Comparison of ENCODE assay signal across 8 mouse cellular contexts in the genomic region with DNA sequence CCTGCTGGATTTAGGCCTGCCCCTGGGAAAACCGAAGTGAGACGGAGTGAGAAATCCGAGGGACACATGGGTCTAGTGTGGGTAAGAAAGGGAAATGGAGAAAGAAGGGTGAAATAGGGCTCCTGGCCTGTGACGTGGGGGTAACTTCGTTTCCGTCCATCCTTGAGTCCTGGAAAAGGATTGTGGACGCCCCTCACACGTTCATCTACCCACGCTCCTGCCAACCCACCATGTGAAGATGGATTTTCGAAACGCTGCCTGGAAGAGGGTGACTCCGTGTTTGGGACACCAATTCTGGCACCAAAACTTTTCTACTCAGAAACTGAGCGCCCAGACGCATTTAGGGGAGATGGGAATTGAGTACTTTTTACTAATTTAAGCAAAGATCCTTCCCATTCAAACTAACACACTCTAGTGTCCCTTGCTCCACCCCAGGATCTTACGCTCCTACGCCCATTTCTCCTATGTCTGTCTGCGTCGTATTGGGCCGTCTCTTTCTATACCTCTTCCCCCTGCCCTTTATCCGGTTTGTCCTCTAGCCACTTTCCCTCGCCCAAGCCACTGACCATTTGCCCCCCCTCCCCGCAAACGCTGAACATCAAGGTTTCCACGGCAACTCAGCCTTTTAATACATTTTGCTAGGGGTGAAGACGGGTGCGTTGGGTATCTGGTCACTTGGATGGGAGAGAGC. TPM values are rescaled to one million over a fixed set of nuclear protein-coding genes. Genes with fewer than 3 reads are reported as not detected.
DNase-seq lines count a peak whose midpoint lies in the region; ATAC-seq and TF ChIP-seq lines count a peak whose summit lies in the region.
"Had no signal": no experiment of that assay in that cellular context is flagged by ENCODE, and none has a peak within 500 bp of the region (broad histone marks: within the 10 kb centered on the region; RNA-seq: fewer than 3 reads in every experiment).

No protein-coding gene starts in this region.

- peak overlapping the region; percentile 100 for H3K27ac ChIP-seq in embryonic facial prominence, embryonic 13.5 days
- peak overlapping the region; percentile 95 for H3K27ac ChIP-seq in hindbrain, embryonic 12.5 days
- H3K27ac ChIP-seq in midbrain, embryonic 15.5 days = peak overlapping the region; percentile 99
- H3K27ac ChIP-seq: macrophage had no signal

- TF ChIP-seq POLR2A in lung, adult 2 months (IDR thresholded peaks at IDR 0.05; ENCODE audit: borderline replicate concordance, extremely low read depth, low read depth, low read length) = no peak

- peaks cover 21% of the 10 kb centered on the region for H3K36me3 ChIP-seq in embryonic facial prominence, embryonic 13.5 days
- H3K36me3 ChIP-seq in hindbrain, embryonic 12.5 days = no peaks in the 10 kb centered on the region
- no peaks in the 10 kb centered on the region for H3K36me3 ChIP-seq in midbrain, embryonic 15.5 days (replicated peaks)

- no peak for TF ChIP-seq CTCF in lung, adult 2 months (IDR thresholded peaks at IDR 0.05; ENCODE audit: insufficient read depth, low read length)

- no peak for DNase-seq in lung, adult 2 months
- DNase-seq in lung, postnatal 36 days = no peak
- no peak for DNase-seq in layer of hippocampus, postnatal 10 days (ENCODE audit: low spot score in 2 of 2)
- DNase-seq in urinary bladder, postnatal 4 days (ENCODE audit: low spot score in 2 of 2) = no peak

- H3K4me2 ChIP-seq in embryonic facial prominence, embryonic 13.5 days = peak overlapping the region; percentile 68
- peak overlapping the region; percentile 71 for H3K4me2 ChIP-seq in hindbrain, embryonic 12.5 days (replicated peaks)
- H3K4me2 ChIP-seq in midbrain, embryonic 15.5 days = peak overlapping the region; percentile 87

- H3K4me3 ChIP-seq in lung, adult 2 months (replicated peaks; ENCODE audit: extremely low read depth, low read depth, low read length) = peak overlapping the region; percentile 2
- H3K4me3 ChIP-seq in embryonic facial prominence, embryonic 13.5 days = peak overlapping the region; percentile 84
- H3K4me3 ChIP-seq in hindbrain, embryonic 12.5 days = peak overlapping the region; percentile 66
- H3K4me3 ChIP-seq in midbrain, embryonic 15.5 days = peak overlapping the region; percentile 74

- no peak for ATAC-seq in embryonic facial prominence, embryonic 13.5 days (ENCODE audit: insufficient number of reproducible peaks, insufficient read depth, low FRiP score, low TSS enrichment, low read depth)
- ATAC-seq in hindbrain, embryonic 12.5 days (ENCODE audit: low FRiP score) = no peak; the same call in 1 of the 2 replicates
- no peak for ATAC-seq in midbrain, embryonic 15.5 days (replicated peaks)

- no peaks in the 10 kb centered on the region for H3K9me3 ChIP-seq in embryonic facial prominence, embryonic 13.5 days
- no peaks in the 10 kb centered on the region for H3K9me3 ChIP-seq in hindbrain, embryonic 12.5 days (replicated peaks)
- H3K9me3 ChIP-seq in midbrain, embryonic 15.5 days = no peaks in the 10 kb centered on the region

- WGBS in lung, adult 2 months = 29% methylated on average over 26 of the region's 26 CpGs
- 26% methylated on average over 26 of the region's 26 CpGs for WGBS in embryonic facial prominence, embryonic 13.5 days
- 22% methylated on average over 26 of the region's 26 CpGs for WGBS in hindbrain, embryonic 12.5 days
- WGBS in midbrain, embryonic 15.5 days = 25% methylated on average over 26 of the region's 26 CpGs

- H3K27me3 ChIP-seq in embryonic facial prominence, embryonic 13.5 days = peaks cover 16% of the 10 kb centered on the region
- H3K27me3 ChIP-seq in hindbrain, embryonic 12.5 days = peaks cover 11% of the 10 kb centered on the region; the same call in 1 of the 2 replicates
- no peaks in the 10 kb centered on the region for H3K27me3 ChIP-seq in midbrain, embryonic 15.5 days (replicated peaks)

- H3K4me1 ChIP-seq in lung, adult 2 months (ENCODE audit: control insufficient read depth, insufficient read depth, low read length) = no peaks in the 10 kb centered on the region; the same call in 1 of the 2 replicates
- peaks cover 57% of the 10 kb centered on the region for H3K4me1 ChIP-seq in embryonic facial prominence, embryonic 13.5 days
- peaks cover 64% of the 10 kb centered on the region for H3K4me1 ChIP-seq in hindbrain, embryonic 12.5 days
- peaks cover 66% of the 10 kb centered on the region for H3K4me1 ChIP-seq in midbrain, embryonic 15.5 days

- peak overlapping the region; percentile 99 for H3K9ac ChIP-seq in embryonic facial prominence, embryonic 13.5 days
- peak overlapping the region; percentile 88 for H3K9ac ChIP-seq in hindbrain, embryonic 12.5 days
- peak overlapping the region; percentile 94; the same call in 1 of the 2 replicates for H3K9ac ChIP-seq in midbrain, embryonic 15.5 days

RNA-seq across cellular contexts. Expression of gene P3h3, which starts 0.4 kb away (rescaled TPM):
- polyA plus RNA-seq in lung, adult 2 months (2012; rRNA removed) = 34.9 and 42.1 TPM in 2 replicates
- polyA plus RNA-seq in embryonic facial prominence, embryonic 13.5 days (2015; fragmentation: Nextera tagmentation; extraction: Ambion mirVana) = 60.5 and 60.8 TPM in 2 replicates
- polyA plus RNA-seq in hindbrain, embryonic 12.5 days (2016; fragmentation: Nextera tagmentation; extraction: Ambion mirVana) = 34.5 and 39.6 TPM in 2 replicates
- polyA plus RNA-seq in midbrain, embryonic 15.5 days (2015; fragmentation: Nextera tagmentation; extraction: Ambion mirVana) = 16.1 and 18.1 TPM in 2 replicates
- total RNA-seq in layer of hippocampus, postnatal 10 days (2021) = 10 to 100 TPM; 29.1 to 32.1 TPM

RNA-seq across cellular contexts. Expression of gene Gpr162, which starts 5.8 kb away (rescaled TPM):
- polyA plus RNA-seq in lung, adult 2 months (2012; rRNA removed) = 0.27 and 0.69 TPM in 2 replicates
- polyA plus RNA-seq in embryonic facial prominence, embryonic 13.5 days (2015; fragmentation: Nextera tagmentation; extraction: Ambion mirVana) = 2.0 and 2.4 TPM in 2 replicates
- 11.3 and 12.7 TPM in 2 replicates for polyA plus RNA-seq in hindbrain, embryonic 12.5 days (2016; fragmentation: Nextera tagmentation; extraction: Ambion mirVana)
- polyA plus RNA-seq in midbrain, embryonic 15.5 days (2015; fragmentation: Nextera tagmentation; extraction: Ambion mirVana) = 41.0 and 42.0 TPM in 2 replicates
- 100 to 1,000 TPM; 162 to 178 TPM for total RNA-seq in layer of hippocampus, postnatal 10 days (2021)

RNA-seq across cellular contexts. Expression of gene Gnb3, which starts 17.9 kb away (rescaled TPM):
- 0.31 and 0.36 TPM in 2 replicates for polyA plus RNA-seq in lung, adult 2 months (2012; rRNA removed)
- polyA plus RNA-seq in embryonic facial prominence, embryonic 13.5 days (2015; fragmentation: Nextera tagmentation; extraction: Ambion mirVana) = 0.25 and 0.52 TPM in 2 replicates
- polyA plus RNA-seq in hindbrain, embryonic 12.5 days (2016; fragmentation: Nextera tagmentation; extraction: Ambion mirVana) = 0.52 and 0.92 TPM in 2 replicates
- 2.6 and 2.8 TPM in 2 replicates for polyA plus RNA-seq in midbrain, embryonic 15.5 days (2015; fragmentation: Nextera tagmentation; extraction: Ambion mirVana)
- total RNA-seq in layer of hippocampus, postnatal 10 days (2021) = under 1 TPM in 1 of 2 experiments, not detected in 1; 0.27 TPM
- polyA plus RNA-seq: macrophage had no signal

RNA-seq across cellular contexts. Expression of gene Cdca3, which starts 28.6 kb away (rescaled TPM):
- 3.5 and 6.7 TPM in 2 replicates for polyA plus RNA-seq in lung, adult 2 months (2012; rRNA removed)
- polyA plus RNA-seq in embryonic facial prominence, embryonic 13.5 days (2015; fragmentation: Nextera tagmentation; extraction: Ambion mirVana) = 142 and 184 TPM in 2 replicates
- 111 and 120 TPM in 2 replicates for polyA plus RNA-seq in hindbrain, embryonic 12.5 days (2016; fragmentation: Nextera tagmentation; extraction: Ambion mirVana)
- polyA plus RNA-seq in midbrain, embryonic 15.5 days (2015; fragmentation: Nextera tagmentation; extraction: Ambion mirVana) = 23.2 and 32.9 TPM in 2 replicates
- total RNA-seq in layer of hippocampus, postnatal 10 days (2021) = 1 to 10 TPM; 5.4 to 6.1 TPM

RNA-seq across cellular contexts. Expression of gene Usp5, which starts 28.7 kb away (rescaled TPM):
- polyA plus RNA-seq in lung, adult 2 months (2012; rRNA removed) = 58.1 and 73.2 TPM in 2 replicates
- polyA plus RNA-seq in embryonic facial prominence, embryonic 13.5 days (2015; fragmentation: Nextera tagmentation; extraction: Ambion mirVana) = 149 and 163 TPM in 2 replicates
- 200 and 202 TPM in 2 replicates for polyA plus RNA-seq in hindbrain, embryonic 12.5 days (2016; fragmentation: Nextera tagmentation; extraction: Ambion mirVana)
- 233 and 234 TPM in 2 replicates for polyA plus RNA-seq in midbrain, embryonic 15.5 days (2015; fragmentation: Nextera tagmentation; extraction: Ambion mirVana)
- 100 to 1,000 TPM; 181 to 187 TPM for total RNA-seq in layer of hippocampus, postnatal 10 days (2021)

Comparison
In these comparisons a context has a peak if more than half of its experiments do, and no peak if none do; other contexts are left out.
1. H3K4me3 ChIP-seq: peak in every context shown above with its lines; median percentile 84 in embryonic facial prominence, embryonic 13.5 days; 74 in midbrain, embryonic 15.5 days; 66 in hindbrain, embryonic 12.5 days; 2 in lung, adult 2 months.